Mouse (Mus musculus) embryonic facial prominence, embryonic 12.5 days (tissue): ENCODE results near the gene Syt7. TPM values are rescaled to one million over a fixed set of nuclear protein-coding genes. Genes with fewer than 3 reads are reported as not detected.

Experiments
- ATAC-seq: fragments of 200-750 bp; cut with Nextera tagmentation; 2 replicates; pipeline ENCODE4 v1.8.0; 2017; ENCODE audit not compliant: insufficient number of reproducible peaks, insufficient read depth, low FRiP score, low TSS enrichment
- H3K27ac ChIP-seq: fragments of 300-500 bp; sonication (generic); 2 replicates; pipeline ENCODE4 v1.5.1; 2016; ENCODE audit warnings: mild to moderate bottlenecking
- H3K27me3 ChIP-seq: fragments of 300-500 bp; sonication (generic); 2 replicates; pipeline ENCODE4 v1.6.1; 2016; ENCODE audit warnings: mild to moderate bottlenecking, moderate library complexity
- H3K36me3 ChIP-seq: fragments of 300-500 bp; sonication (generic); 2 replicates; pipeline ENCODE4 v1.6.1; 2016; ENCODE audit warnings: mild to moderate bottlenecking
- H3K4me1 ChIP-seq: fragments of 300-500 bp; sonication (generic); 2 replicates; pipeline ENCODE4 v1.6.1; 2016
- H3K4me2 ChIP-seq: fragments of 300-500 bp; sonication (generic); replicated peaks from 2 replicates; pipeline ENCODE4 v1.6.1; 2016; ENCODE audit warnings: mild to moderate bottlenecking, moderate library complexity
- H3K4me3 ChIP-seq: fragments of 300-500 bp; sonication (generic); 2 replicates; pipeline ENCODE4 v1.5.1; 2016; ENCODE audit warnings: mild to moderate bottlenecking
- H3K9ac ChIP-seq: fragments of 300-500 bp; sonication (generic); 2 replicates; pipeline ENCODE4 v1.6.1; 2016; ENCODE audit warnings: mild to moderate bottlenecking, moderate library complexity
- H3K9me3 ChIP-seq: fragments of 300-500 bp; sonication (generic); 2 replicates; pipeline ENCODE4 v1.6.1; 2016; ENCODE audit warnings: mild to moderate bottlenecking, moderate library complexity
- WGBS: fragments of 180-500 bp; shearing (Covaris S2); methylation state at CpG from one replicate; pipeline ENCODE4 v1.1.7; 2016; 5-methylcytosine and 5-hydroxymethylcytosine counted together
- polyA plus RNA-seq: library from polyadenylated mRNA; unstranded; fragments of >200 nt; fragmentation: Nextera tagmentation; extraction: Ambion mirVana; gene quantifications from 2 replicates; pipeline ENCODE4 v1.2.1, GENCODE M21; 2016

Syt7 gene
- 0.71 and 2.1 TPM in 2 replicates for polyA plus RNA-seq

- Histone ChIP-seq H3K4me1 (peaks cover 11% of the 10 kb centered on the region), H3K36me3 (no peaks in the 10 kb centered on the region), H3K4me2 (peak within 1 kb of the TSS; percentile 97), H3K4me3 (peak within 1 kb of the TSS; percentile 63), H3K9me3 (no peaks in the 10 kb centered on the region), H3K27me3 (peaks cover 47% of the 10 kb centered on the region), H3K27ac (no peak within 1 kb of the TSS), H3K9ac (peak within 1 kb of the TSS; percentile 64)
- ATAC-seq: peak; percentile 68
- WGBS: under 1% methylated on average over 47 of the region's 78 CpGs
These were observed at the start of gene Syt7 for GRCm38 (mm10) chr19:10388615-10389313. Gene Syt7, plus strand, starts transcription at chr19:10389090.

GRCm38 (mm10) chr19:10339271-10339670 is 49.6 kb upstream of the Syt7 start:
- peaks cover 15% of the 10 kb centered on the region; the same call in 1 of the 2 replicates for H3K27me3 ChIP-seq
- ATAC-seq: no peak
- WGBS: 16% methylated on average over 5 of the region's 5 CpGs
- no peak overlapping the region for H3K4me2 ChIP-seq
- H3K4me3 ChIP-seq: no peak overlapping the region
- H3K4me1 ChIP-seq: peaks cover 6% of the 10 kb centered on the region; the same call in 1 of the 2 replicates
- H3K9me3 ChIP-seq: no peaks in the 10 kb centered on the region
- H3K36me3 ChIP-seq: no peaks in the 10 kb centered on the region
- no peak overlapping the region for H3K9ac ChIP-seq
- no peak overlapping the region for H3K27ac ChIP-seq

GRCm38 (mm10) chr19:10340661-10341060 is 48.2 kb upstream of the Syt7 start:
- Histone ChIP-seq H3K4me3 (no peak overlapping the region), H3K9ac (no peak overlapping the region), H3K36me3 (no peaks in the 10 kb centered on the region), H3K4me2 (no peak overlapping the region), H3K4me1 (peaks cover 6% of the 10 kb centered on the region; the same call in 1 of the 2 replicates), H3K9me3 (no peaks in the 10 kb centered on the region), H3K27ac (no peak overlapping the region), H3K27me3 (peaks cover 15% of the 10 kb centered on the region; the same call in 1 of the 2 replicates)
- ATAC-seq: no peak
- WGBS: 19% methylated on average over 5 of the region's 5 CpGs

GRCm38 (mm10) chr19:10341152-10341551 is 47.7 kb upstream of the Syt7 start:
- H3K36me3 ChIP-seq: no peaks in the 10 kb centered on the region
- H3K4me2 ChIP-seq: no peak overlapping the region
- no peaks in the 10 kb centered on the region for H3K9me3 ChIP-seq
- WGBS: 17% methylated on average over 11 of the region's 11 CpGs
- peaks cover 6% of the 10 kb centered on the region; the same call in 1 of the 2 replicates for H3K4me1 ChIP-seq
- no peak for ATAC-seq
- H3K27me3 ChIP-seq: peaks cover 15% of the 10 kb centered on the region; the same call in 1 of the 2 replicates
- no peak overlapping the region for H3K4me3 ChIP-seq
- no peak overlapping the region for H3K9ac ChIP-seq
- no peak overlapping the region for H3K27ac ChIP-seq

- peaks cover 6% of the 10 kb centered on the region; the same call in 1 of the 2 replicates for H3K4me1 ChIP-seq
- H3K27ac ChIP-seq: no peak overlapping the region
- no peaks in the 10 kb centered on the region for H3K9me3 ChIP-seq
- H3K9ac ChIP-seq: no peak overlapping the region
- H3K4me2 ChIP-seq: no peak overlapping the region
- no peak for ATAC-seq
- 57% methylated on average over 12 of the region's 12 CpGs for WGBS
- no peaks in the 10 kb centered on the region for H3K36me3 ChIP-seq
- H3K27me3 ChIP-seq: 0 out of 2 replicates have a peak, but pooled peaks cover 15% of the 10 kb centered on the region
- H3K4me3 ChIP-seq: no peak overlapping the region
These were observed 47.0 kb upstream of the Syt7 start for GRCm38 (mm10) chr19:10341817-10342439.

- H3K9ac ChIP-seq: no peak overlapping the region
- H3K27ac ChIP-seq: no peak overlapping the region
- no peak overlapping the region for H3K4me3 ChIP-seq
- no peaks in the 10 kb centered on the region for H3K36me3 ChIP-seq
- H3K4me1 ChIP-seq: peaks cover 6% of the 10 kb centered on the region; the same call in 1 of the 2 replicates
- H3K27me3 ChIP-seq: 0 out of 2 replicates have a peak, but pooled peaks cover 15% of the 10 kb centered on the region
- 80% methylated on average over 10 of the region's 10 CpGs for WGBS
- ATAC-seq: no peak
- H3K9me3 ChIP-seq: no peaks in the 10 kb centered on the region
- no peak overlapping the region for H3K4me2 ChIP-seq
These were observed 45.0 kb upstream of the Syt7 start for GRCm38 (mm10) chr19:10343866-10344265.

GRCm38 (mm10) chr19:10345696-10346095 is 43.2 kb upstream of the Syt7 start:
- Histone ChIP-seq H3K9ac (no peak overlapping the region), H3K36me3 (no peaks in the 10 kb centered on the region), H3K9me3 (no peaks in the 10 kb centered on the region), H3K27me3 (0 out of 2 replicates have a peak, but pooled peaks cover 4% of the 10 kb centered on the region), H3K4me3 (no peak overlapping the region), H3K4me1 (no peaks in the 10 kb centered on the region), H3K4me2 (no peak overlapping the region), H3K27ac (no peak overlapping the region)
- no peak for ATAC-seq
- WGBS: 50% methylated on average over 12 of the region's 12 CpGs

- Histone ChIP-seq H3K9ac (no peak overlapping the region), H3K4me1 (no peaks in the 10 kb centered on the region), H3K27me3 (no peaks in the 10 kb centered on the region), H3K36me3 (no peaks in the 10 kb centered on the region), H3K27ac (no peak overlapping the region), H3K4me3 (no peak overlapping the region), H3K4me2 (no peak overlapping the region), H3K9me3 (no peaks in the 10 kb centered on the region)
- 50% methylated on average over 5 of the region's 5 CpGs for WGBS
- no peak for ATAC-seq
These were observed 41.1 kb upstream of the Syt7 start for GRCm38 (mm10) chr19:10347628-10348273.

GRCm38 (mm10) chr19:10352218-10352617 is 36.7 kb upstream of the Syt7 start:
- Histone ChIP-seq H3K36me3 (no peaks in the 10 kb centered on the region), H3K27me3 (no peaks in the 10 kb centered on the region), H3K4me1 (peaks cover 5% of the 10 kb centered on the region; the same call in 1 of the 2 replicates), H3K27ac (no peak overlapping the region), H3K9ac (no peak overlapping the region), H3K4me2 (no peak overlapping the region), H3K4me3 (no peak overlapping the region), H3K9me3 (no peaks in the 10 kb centered on the region)
- no peak for ATAC-seq
- WGBS: 91% methylated on average over 7 of the region's 7 CpGs

- no peak overlapping the region for H3K4me2 ChIP-seq
- H3K27me3 ChIP-seq: no peaks in the 10 kb centered on the region
- H3K9ac ChIP-seq: no peak overlapping the region
- no peaks in the 10 kb centered on the region for H3K36me3 ChIP-seq
- no peak overlapping the region for H3K4me3 ChIP-seq
- ATAC-seq: no peak
- 52% methylated on average over 2 of the region's 2 CpGs for WGBS
- H3K4me1 ChIP-seq: peaks cover 6% of the 10 kb centered on the region; the same call in 1 of the 2 replicates
- H3K9me3 ChIP-seq: no peaks in the 10 kb centered on the region
- no peak overlapping the region for H3K27ac ChIP-seq
These were observed 34.1 kb upstream of the Syt7 start for GRCm38 (mm10) chr19:10354830-10355229.

GRCm38 (mm10) chr19:10356845-10357503 is 31.9 kb upstream of the Syt7 start:
- Histone ChIP-seq H3K27ac (no peak overlapping the region), H3K4me3 (no peak overlapping the region), H3K27me3 (no peaks in the 10 kb centered on the region), H3K9ac (no peak overlapping the region), H3K4me1 (peaks cover 6% of the 10 kb centered on the region; the same call in 1 of the 2 replicates), H3K4me2 (no peak overlapping the region), H3K36me3 (no peaks in the 10 kb centered on the region), H3K9me3 (no peaks in the 10 kb centered on the region)
- ATAC-seq: no peak
- WGBS: 5% methylated on average over 12 of the region's 12 CpGs
